Mouse (Mus musculus) CD4-positive helper T cell, adult 2 months (primary cell): ENCODE data around the gene Hpca.

Experiments
- DNase-seq: peaks from one replicate; pipeline ENCODE4 v3.0.0-alpha.2; 2012; ENCODE audit warnings: low read depth, missing footprints, low spot score

Gene Hpca

DNA sequence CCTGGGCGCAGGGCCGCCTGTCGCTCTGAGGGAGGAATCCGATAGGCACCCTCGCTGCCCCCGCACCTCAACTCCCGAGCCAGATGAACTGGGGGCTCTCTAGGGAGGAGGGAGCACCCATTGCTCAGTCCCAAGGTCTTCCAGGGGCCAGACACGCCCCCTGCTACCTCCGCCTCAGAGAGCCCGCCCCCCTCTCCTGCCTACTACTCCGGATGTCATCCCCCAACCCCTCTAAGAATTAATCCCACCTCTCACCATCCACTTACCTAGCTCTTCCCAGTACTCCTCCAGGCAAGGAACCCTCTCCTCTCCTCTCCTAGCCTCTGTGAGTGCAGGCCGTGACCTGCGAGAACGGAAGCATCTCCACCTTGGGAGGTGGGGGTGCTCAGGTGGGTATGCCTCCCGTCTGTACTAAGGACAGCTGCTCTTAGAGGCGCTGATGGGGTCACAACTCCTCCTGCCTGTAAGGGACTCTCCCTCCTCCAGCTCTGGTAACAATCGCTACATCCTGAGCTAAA lies at the start of gene Hpca:
Hpca (minus strand) TSS at position 468 of the 518 bp plus-strand sequence.
- no peak for DNase-seq

DNA sequence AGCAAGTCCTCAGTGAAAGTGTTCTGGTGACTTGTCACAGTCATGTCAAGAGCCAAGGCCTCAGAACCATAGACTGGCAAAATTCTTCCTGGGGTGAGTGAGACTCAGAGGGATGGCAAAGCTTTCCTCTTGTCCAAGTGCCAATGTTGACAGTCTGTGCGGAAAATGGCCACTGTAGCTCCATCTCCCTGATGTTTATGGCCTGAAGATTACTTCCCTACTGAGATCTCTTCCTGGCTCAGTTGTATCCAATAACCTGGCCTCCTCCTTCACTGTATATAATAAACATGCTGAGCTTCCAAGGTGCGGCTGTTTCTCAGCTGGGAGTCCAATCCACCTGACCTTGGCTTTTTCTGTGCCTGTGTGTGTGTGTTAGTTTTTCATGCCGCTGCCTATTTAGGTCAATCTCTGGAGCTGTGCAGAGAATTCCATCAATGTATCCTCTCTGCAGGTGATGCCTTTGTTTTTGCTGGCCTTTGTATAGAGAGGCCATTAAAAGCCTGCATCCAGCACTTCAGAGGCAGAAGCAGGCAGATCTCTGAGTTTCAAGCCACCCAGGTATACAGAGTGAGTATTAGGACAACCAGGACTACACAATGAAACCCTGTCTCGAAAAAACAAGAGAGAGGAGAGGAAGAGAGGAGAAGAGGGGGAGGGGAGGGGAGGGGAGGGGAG lies 39.9 kb upstream of the Hpca start:
- DNase-seq = no peak

DNA sequence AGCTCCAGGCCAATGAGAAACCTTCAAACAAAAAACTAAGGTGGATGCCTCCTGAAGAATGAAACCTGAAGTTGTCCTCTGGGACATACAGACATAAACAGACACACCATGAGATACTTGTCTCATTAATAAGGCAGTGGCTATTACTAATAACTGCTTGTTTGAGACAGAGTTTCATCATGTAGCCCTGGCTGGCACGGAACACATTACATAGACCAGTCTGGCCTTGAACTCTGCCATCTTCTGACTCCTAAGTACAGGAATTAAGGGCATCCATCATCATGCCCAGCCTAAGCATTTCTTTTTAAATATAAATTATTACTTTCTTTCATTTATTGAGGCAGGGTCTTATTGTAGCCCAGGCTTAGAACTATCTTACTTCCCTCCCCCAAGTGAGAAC lies 39.2 kb upstream of the Hpca start:
- DNase-seq = no peak

DNA sequence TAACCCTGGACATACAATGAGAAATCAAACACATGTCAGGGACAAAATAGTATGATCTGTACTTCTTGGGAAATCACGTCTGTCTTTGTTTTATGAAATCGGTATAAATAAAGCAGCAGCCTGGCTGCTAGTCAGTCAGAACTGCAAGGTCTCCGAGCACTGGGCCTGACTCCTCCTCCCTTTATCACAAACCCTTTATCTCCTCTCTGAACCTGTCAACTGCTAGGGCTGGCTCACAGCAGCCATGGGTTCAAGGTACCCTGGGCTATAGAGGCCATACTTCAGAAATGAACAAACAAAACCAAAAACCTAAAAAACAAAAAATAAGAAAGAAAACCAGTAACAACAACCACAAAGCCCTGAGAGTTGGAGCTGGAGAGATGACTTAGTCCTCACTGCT lies 36.7 kb upstream of the Hpca start:
- no peak for DNase-seq

DNA sequence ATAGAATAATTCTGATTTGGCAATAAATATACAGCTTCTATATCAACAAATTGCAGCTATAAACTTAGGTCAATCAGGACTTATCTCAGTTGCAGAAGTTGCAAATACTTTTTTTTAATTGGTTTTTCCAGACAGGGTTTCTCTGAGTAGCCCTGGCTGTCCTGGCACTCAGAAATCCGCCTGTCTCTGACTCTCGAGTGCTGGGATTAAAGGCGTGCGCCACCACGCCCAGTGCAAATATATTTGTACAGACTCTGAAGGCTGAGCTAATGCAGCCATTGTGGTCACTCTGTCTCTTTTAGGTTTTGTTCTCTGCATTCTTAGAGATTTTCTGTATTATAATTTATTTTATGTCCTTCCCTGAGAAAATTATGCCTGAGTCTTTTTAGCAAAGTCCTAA lies 35.7 kb upstream of the Hpca start:
- DNase-seq = no peak

DNA sequence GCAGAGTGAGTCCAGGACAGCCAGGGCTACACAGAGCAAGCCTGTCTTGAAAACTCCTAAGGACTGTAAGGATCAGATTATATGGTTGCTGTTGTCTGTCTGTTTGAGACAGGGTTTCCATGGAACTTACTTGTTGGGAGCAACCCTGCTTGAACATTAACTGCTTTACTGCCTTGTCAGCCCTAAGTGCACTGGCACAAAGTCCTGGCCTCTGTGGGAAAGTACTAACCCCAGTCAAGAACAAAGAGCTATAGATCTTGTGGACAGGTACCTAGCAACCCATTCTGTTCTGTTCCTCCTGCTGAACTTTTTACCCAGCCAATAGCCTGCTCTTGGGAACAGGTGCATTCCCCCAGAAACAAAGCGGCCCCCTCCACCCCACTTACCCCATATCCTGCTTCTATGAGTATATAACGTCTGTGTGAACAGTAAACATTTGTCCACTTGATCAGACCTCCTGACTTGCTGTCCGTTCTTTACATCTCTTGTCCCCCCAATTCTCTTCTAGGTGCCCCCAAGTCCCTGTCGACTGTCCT lies 29.5 kb upstream of the Hpca start:
- no peak for DNase-seq

DNA sequence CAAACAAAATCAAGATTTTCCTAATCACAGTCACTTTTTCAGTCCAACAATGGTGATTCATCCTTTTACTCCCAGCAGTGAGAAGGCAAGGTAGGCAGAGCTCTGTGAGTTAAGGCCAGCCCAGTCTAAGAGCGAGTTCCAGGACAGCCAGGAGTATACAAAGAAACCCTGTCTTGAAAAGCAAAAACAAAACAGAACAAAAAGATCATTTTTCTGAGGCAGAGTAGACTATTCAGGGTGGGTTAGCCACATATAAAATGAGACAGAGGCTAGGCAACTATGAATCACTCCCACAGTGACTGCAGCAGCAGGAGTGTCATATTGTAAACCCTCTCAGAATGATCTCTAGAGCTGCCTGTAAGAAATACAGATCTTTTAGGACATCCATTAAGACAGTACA lies 27.5 kb upstream of the Hpca start:
- no peak for DNase-seq

DNA sequence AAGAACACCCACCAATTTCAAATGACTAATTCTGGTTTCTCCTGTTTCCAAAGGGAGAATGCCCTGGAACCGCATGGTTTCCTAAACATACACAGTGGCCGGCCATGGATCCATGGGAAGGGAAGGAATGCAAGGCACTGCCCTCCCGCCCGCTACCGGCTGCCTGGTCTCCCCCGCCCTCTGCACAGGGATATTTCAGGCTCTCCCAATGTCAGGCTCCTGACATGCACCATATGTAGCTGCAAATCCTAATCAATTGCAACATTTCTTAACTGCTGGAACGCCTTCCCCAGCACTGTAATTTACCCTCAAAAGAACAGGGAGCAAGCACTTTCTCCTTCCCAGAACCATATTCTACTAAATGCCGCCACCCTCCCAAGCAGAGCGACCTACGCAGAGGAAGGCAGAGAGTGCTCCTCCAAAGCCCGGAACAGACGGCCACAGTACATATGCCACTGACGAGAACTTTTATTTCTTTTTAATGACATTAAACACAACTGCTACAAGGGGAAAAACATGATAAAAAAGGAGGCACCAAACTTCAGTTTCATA lies 25.8 kb upstream of the Hpca start:
- DNase-seq = no peak

- peak; percentile 50 for DNase-seq
These were observed 24.6 kb upstream of the Hpca start for GRCm38 (mm10) chr4:129146392-129146791.

- DNase-seq = no peak
These were observed 24.1 kb upstream of the Hpca start for GRCm38 (mm10) chr4:129145943-129146342.

DNA sequence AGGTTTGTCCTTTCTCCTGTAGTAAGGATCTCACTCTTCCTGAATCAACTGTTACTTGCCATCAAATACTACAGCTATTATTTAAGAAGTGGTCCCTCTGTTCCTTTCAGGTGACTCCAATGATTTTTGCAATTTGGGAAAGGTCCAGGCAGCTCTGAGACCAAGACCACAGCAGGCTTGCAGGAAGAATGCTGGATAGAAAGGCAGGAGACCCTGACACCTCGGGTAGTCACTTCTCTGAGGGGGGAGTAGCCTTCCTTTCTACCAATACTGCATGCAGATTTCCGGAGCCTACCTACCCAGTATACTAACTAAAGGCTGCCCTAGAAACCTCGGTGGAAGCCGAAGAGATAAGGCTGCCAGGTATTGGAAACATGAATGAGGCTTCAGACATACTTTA lies 23.6 kb upstream of the Hpca start:
- DNase-seq = no peak

GRCm38 (mm10) chr4:129144401-129145367 lies 22.8 kb upstream of the Hpca start:
- DNase-seq = no peak

DNA sequence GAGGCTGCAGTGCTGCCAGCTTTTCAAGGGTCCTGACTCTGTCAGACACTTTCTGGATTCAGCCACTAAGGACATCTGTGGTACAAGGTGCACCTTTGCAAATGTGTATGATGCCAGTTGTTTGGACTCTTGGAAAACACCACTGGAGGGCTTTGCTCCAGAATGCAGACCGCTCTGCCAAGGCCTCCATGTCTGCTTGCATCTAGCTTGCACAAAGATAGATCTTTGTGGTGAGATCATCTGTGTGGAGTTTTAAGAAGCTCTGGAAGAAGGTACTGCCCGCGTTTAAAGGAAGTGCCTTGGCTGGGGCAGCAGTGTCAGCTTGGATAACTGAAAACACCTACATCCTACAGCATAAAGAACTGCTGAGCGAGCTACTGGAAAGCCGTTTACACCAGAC lies 21.7 kb upstream of the Hpca start:
- no peak for DNase-seq

DNA sequence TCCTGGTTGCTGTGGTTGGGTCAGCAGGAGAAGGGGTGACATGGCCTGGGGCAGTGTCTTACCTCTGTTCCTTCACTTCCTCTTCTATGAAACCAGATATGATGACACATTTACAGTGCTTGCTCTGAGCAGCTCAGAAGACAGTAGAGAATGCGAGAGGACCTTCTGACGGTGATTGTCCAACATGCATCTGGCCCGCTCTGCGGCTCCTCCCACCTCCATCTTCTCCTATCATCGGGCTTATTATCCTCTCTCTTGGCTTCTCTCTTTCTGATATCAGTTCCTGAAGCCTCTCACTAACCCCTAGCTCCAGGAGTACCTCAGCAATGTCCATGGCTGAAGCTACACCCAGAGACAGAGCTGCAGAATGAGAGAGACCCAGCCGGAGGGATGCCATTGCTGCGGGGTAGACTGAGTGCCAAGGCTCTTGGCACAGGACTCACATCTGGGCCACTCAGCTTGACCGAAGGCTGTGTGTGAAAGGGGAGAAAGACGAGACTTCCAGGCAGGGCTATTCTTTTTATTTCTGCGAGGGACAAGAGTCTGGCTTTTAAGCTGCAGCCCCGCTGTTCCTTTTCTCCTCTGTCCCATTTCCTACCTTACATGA lies 20.7 kb upstream of the Hpca start:
- no peak for DNase-seq

- DNase-seq = no peak
These were observed 20.0 kb upstream of the Hpca start for GRCm38 (mm10) chr4:129141560-129142438.

DNA sequence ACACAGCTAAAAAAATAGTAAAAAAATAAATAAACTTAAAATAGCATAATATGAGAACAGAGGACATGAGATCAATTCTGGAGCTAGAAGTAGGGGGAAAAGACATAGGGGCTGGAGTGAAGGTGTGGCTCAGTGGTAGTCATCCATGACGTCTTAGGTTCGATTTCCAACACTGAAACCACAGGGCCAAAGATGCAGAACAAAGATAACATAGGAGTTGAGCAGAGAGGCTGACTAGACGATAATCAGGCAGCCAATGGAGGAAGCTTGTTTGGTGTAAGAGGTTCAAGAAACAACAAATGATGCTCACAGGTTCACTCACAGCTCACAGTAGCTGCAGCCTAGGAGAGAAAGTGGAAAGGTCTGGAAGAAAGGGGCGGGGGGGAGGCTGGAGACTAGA lies 19.0 kb upstream of the Hpca start:
- peak; percentile 32 for DNase-seq

DNA sequence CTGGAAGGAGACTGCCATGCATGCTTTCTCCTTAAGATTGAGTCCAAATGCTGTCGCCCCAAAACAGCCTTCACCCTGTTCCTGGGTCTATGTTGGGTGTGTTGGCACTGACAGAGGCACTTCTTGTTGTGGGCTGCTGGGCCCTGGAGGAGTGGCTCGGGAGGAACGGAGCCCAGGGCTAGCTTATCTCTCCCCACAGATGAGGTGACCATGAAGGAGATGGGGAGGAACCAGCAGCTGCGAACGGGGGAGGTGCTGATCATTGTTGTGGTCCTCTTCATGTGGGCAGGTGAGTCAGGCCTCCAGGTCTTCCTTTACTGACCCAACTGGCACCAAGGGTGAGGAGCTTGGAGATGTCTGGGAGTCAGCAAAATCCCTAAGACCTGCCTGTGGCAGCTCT lies 17.8 kb upstream of the Hpca start:
- no peak for DNase-seq

GRCm38 (mm10) chr4:129137392-129138321 lies 15.8 kb upstream of the Hpca start:
- DNase-seq = no peak

- no peak for DNase-seq
These were observed 14.9 kb upstream of the Hpca start, which contains the start of gene Fndc5 for GRCm38 (mm10) chr4:129136579-129137391. Gene Fndc5 (plus strand): TSS chr4:129136999.
